Mouse (Mus musculus) right cerebral cortex, postnatal 36 days (tissue): ENCODE measurements at regions not wholly inside any gene's neighbourhood (a gene's known extent, or its start where the extent isn't known, plus 50 kb on each side); places are given as distances from the start of the nearest gene placed in this dataset.

Experiments used
- DNase-seq, 2 experiments: peaks; one replicate each; pipeline ENCODE4 v3.0.0; 2022; ENCODE audit warnings: low spot score in 2 of 2, mixed read lengths in 1 of 2

DNA sequence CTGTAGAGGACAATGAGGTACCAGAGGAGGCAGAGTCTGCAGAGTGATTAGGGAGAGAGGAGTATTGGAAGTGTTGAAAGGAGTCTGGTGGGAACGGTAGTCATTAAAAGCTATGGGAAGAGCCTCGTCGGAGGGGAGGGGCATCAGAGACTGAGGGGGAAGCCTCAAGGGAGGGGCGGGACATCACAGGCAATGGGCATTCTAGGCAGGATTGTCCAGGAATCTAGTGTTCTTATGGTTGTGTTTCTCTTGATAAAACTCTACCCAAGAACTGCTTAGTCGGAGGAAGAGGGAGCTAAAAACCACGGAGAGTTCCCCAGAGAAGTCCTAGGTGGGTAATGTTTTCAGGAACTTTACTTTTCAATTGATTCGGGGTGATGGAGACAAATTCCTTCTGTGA lies 90.2 kb downstream of the Sec23ip start:
- DNase-seq: no peak

GRCm38 (mm10) chr7:128836435-128836834 lies 91.7 kb downstream of the Sec23ip start:
- DNase-seq: no peak

DNA sequence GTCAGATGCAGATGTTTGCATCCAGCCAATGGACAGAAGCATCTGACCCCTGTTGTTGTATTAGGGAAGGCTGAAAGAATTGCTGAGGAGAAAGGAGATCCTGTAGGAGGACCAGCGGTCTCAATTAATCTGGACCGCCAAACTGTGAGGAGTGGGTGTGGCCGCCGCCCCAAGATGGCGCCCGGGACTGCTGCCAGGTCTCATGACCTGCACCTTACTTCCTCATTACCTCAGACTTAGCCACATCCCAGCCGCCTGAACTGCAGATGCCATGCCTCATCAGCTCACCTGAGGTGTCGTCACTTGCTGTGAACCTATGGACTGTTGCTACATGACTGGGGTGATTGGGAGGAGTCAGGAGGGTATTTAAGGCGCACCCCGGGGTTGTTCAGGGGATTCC lies 97.8 kb downstream of the Sec23ip start:
- no peak for DNase-seq

GRCm38 (mm10) chr7:128843576-128843975 lies 98.8 kb downstream of the Sec23ip start:
- no peak for DNase-seq

DNA sequence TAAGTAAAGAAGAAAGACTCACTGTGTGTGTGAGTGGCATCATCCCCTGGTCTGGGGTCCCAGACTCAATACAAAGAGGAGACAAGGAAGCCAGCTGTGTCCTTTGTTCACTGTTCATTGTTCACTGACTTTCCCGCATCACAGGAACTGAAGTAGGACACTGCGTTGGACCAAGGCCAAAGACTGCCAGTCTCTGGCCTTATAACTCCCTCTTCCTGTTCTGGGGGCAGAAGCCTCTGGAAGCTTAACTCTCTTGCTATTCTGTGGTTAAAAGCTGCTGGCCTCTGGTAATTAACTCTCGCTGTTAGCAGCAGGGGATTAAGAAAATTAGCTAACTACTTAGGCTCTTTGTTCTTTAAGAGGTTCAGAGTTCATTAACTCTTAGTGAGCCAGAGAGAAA lies 104.5 kb downstream of the Sec23ip start:
- DNase-seq: no peak

GRCm38 (mm10) chr7:128854193-128854592 lies 109.5 kb downstream of the Sec23ip start:
- DNase-seq: no peak

DNA sequence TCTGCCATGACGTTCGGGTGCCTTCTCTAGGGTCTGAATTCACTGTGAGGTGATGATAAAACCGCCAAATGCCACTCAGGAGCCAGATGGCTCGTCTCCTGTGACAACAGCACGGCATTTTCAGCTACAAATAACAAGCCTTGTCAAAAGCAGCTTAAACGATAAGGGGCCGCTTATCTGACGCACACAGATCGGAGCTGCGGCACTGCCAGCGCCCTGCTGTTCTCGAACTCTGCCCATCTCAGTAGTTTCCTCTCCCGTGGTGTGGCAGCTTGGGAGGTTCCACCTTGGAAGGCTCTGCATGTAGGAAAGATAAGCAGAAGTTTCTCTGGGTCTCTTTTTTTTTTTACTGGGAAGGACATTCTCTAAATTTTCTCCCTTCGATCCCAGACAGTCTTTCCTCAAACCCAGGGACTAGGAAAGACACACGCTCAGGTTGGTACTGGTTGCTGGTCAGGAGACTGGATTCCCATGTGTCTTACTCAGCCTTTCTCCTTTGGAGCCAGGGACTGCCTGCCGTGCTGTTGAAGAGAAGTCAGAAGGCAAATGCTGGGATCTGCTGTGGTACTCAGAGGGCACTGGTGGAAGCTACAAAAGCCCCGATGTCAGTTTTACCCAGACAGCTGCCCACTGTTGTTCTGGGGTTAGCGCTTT lies 110.1 kb downstream of the Sec23ip start:
- DNase-seq: no peak

DNA sequence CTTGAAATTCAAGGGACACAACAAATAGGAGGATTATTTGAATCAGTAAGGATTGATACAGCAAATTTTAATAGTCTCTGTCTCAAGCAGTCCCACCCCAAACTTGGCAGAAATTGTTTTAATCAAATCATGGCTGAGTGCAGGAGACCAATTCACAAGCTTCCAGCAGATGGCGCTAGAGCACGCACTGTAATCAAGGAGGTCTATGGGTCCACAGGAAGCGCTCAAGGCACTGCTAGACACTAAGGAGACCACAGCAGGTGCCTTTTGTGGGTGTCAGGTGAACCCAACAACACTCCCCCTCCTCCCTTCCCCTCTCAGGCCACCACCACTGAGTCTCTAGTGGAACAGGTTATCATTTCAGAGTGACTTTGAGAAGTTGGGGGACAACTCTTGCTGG lies 115.4 kb downstream of the Sec23ip start:
- DNase-seq: peak; percentile 18 to 37

- no peak for DNase-seq
These were observed 116.0 kb downstream of the Sec23ip start for GRCm38 (mm10) chr7:128860709-128861108.

DNA sequence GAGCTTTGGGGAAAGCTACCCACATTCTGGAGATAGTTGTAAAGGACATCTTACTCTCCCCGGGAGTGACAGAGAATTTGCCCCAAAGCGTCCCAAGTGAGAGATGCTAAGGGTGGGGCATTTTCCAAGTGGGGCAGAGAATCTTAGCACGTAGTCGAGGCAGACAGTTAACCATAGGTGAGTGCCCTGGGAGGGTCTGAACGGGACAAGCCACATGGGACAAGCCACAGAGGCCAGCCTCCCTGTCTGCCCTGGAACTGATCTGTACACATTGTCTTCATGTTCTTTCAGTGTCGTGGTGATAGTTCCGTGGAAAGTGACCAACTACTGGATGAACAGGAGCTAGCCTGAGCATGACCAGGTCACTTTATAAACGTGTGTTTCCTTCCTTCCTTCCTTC lies 116.6 kb downstream of the Sec23ip start:
- no peak for DNase-seq

- DNase-seq: no peak
These were observed 124.1 kb downstream of the Sec23ip start for GRCm38 (mm10) chr7:128868799-128869198.

DNA sequence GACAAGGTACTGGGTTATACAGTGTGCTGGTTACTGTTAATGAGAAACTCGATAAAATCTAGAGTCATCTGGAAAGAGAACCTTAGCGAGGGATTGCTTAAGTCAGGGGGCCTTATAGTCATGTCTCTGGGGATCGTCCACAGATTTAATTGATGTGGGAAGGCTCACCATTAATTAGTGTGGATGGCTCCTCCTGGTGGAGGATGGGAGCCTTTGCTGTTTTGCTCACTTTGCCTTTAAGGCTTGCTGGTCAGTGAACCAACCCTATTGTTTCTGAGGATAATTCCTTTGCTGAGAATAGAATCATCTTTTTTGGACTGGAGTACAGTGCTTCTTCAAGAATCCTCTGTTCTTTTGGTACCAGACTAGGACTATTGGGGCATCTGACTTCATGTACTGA lies 139.3 kb downstream of the Sec23ip start:
- no peak for DNase-seq

GRCm38 (mm10) chr7:128885551-128885950 lies 140.8 kb downstream of the Sec23ip start:
- DNase-seq: no peak

DNA sequence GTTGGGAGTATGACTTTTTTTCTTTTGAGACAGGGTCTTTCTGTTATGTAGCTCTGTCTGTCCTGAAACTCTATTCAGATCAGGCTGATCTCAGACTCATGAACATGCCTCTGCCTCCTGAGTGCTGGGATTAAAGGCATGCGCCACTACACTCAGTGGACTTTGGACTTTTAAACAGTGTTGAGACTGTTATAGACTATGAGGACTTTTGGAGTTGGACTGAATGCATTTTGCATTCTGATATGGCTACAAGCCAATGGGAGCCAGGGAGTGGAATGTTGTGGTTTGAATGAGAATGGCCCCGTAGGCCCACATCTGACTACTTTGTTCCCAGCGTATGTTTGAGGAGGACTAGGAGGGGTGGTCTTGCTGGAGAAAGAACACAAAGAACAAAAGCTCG lies 165.4 kb downstream of the Sec23ip start:
- no peak for DNase-seq

- no peak for DNase-seq
These were observed 193.4 kb downstream of the Sec23ip start for GRCm38 (mm10) chr7:128937976-128938730.

- no peak for DNase-seq
These were observed 215.8 kb downstream of the Sec23ip start for GRCm38 (mm10) chr7:128960575-128960974.

GRCm38 (mm10) chr7:128979904-128980303 lies 235.2 kb downstream of the Sec23ip start:
- no peak for DNase-seq

DNA sequence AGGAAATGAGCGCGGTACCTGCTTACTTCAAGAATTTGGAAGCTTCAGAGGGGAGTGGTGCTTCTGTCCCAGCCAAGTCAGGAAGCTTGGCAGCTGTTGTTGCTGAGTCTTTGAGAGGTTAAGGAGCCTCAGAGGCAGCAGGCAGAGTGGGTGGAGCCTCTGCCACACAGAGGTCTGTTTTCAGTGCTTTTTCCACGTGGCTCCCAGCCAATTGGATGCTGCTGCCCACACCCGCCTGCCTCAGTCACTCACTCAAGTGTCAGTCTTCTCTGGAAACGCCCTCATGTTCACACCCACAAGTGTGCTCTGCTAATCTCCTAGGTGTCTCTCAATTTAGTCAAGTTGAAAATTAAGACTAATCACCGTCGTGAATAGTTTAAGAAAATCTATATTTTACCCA lies 236.1 kb downstream of the Sec23ip start:
- no peak for DNase-seq

DNA sequence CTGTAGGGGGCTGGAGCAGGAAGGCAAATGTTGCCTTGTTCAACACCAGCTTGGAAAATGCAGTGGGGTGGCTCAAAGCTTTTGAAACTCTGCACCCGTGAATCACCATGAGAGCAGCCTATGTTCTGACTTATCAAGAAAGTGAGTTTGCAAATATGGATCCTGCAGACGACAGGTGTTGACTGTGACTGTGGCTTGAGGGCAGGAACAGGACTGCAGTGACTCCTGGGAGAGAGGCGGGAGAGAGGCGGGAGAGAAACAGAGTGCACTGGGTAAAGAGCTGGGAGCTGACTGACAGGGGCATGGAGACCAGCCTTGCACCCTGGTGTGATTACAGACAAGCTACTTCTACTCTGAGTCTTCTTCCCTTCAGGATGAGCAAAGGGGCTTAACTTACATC lies 254.0 kb downstream of the Sec23ip start:
- no peak for DNase-seq

DNA sequence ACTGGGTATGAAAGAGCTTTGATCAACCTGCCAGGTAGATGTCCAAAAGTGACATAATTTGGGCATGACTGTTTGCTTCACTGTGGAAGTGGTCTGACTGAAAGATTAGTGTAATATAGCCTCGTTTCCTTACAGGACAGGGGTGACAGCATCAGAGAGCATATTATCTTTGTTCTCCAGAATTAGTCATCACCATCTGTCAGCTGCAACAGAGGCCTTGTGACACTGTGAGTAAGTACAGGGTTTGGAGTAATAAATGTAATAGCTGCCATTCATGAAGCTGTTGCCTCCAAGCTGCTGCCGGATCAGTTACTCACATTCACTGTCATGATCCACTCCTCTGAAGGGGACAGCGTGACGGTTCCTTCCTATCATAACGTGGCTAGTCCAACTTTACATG lies 254.4 kb upstream of the Plpp4 start:
- DNase-seq: no peak

- no peak for DNase-seq
These were observed 253.7 kb upstream of the Plpp4 start for GRCm38 (mm10) chr7:129003150-129003549.

- no peak for DNase-seq
These were observed 240.5 kb upstream of the Plpp4 start for GRCm38 (mm10) chr7:129016353-129016752.

DNA sequence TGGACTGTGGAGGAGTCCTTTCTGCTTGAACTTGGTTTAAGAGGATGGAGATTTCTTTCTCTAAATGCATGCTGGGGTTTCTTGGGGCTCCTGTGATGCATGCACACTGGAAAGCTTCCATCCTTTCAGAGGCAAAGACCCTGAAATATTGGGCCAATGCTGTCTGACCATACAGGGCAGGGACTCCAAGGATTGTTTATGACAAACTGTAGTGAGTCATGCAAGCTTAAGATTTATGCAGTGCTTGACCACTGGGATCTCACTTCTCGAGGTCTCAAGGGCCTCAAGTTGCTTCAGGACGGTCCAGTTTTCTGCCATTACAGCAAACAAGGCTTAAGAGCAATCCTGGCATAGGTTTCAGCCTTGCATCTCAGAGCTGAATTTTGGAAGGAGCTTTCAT lies 229.7 kb upstream of the Plpp4 start:
- DNase-seq: no peak

GRCm38 (mm10) chr7:129048023-129048422 lies 208.8 kb upstream of the Plpp4 start:
- no peak for DNase-seq
